Mouse (Mus musculus): ENCODE measurements around the gene Csmd2. TPM values are rescaled to one million over a fixed set of nuclear protein-coding genes. Genes with fewer than 3 reads are reported as not detected.
"Not testable (repeated sequence)": the region's sequence is repeated elsewhere in the genome, so short reads cannot be mapped to it uniquely, and the experiment has no call there.

Csmd2 gene
- polyA plus RNA-seq, 1 experiment from 2014 or later, result 0.32 TPM

DNA sequence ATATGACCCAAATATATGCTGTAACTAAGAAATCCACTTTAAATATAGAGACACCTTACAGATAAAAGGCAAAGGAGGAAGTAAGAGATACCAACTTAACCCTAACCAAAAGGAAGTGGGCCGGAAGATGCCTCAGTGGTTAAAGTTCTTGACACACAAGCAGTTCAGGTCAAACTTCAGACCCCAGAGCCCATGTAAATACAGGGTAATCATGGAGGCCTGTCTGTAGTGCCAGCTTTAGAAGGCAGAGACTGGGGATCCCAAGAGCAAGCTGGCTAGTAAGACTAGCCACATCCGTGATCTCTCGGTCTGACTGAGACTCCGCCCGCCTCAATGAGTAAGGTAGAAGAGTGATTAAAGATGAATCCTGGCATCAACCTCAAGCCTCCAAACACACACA lies 606.4 kb downstream of the Csmd2 start:
- Histone ChIP-seq H3K9me3 (replicated peaks; ENCODE audit: control insufficient read depth, low read length) (no peaks in the 10 kb centered on the region), H3K36me3 (ENCODE audit: control insufficient read depth, insufficient read depth, low read length) (no peaks in the 10 kb centered on the region), H3K27ac (ENCODE audit: low read length) (no peak overlapping the region), H3K9ac (ENCODE audit: low read length) (no peak overlapping the region), H3K4me2 (ENCODE audit: low read depth, low read length) (no peak overlapping the region), H3K4me1 (ENCODE audit: control insufficient read depth, insufficient read depth, low read length) (no peaks in the 10 kb centered on the region), H3K27me3 (ENCODE audit: control insufficient read depth, insufficient read depth, low read length) (no peaks in the 10 kb centered on the region), H3K4me3 (replicated peaks; ENCODE audit: low read length) (no peak overlapping the region)
- 90% methylated on average over 5 of the region's 5 CpGs for WGBS
- ATAC-seq (ENCODE audit: insufficient read depth, low FRiP score), result no peak

DNA sequence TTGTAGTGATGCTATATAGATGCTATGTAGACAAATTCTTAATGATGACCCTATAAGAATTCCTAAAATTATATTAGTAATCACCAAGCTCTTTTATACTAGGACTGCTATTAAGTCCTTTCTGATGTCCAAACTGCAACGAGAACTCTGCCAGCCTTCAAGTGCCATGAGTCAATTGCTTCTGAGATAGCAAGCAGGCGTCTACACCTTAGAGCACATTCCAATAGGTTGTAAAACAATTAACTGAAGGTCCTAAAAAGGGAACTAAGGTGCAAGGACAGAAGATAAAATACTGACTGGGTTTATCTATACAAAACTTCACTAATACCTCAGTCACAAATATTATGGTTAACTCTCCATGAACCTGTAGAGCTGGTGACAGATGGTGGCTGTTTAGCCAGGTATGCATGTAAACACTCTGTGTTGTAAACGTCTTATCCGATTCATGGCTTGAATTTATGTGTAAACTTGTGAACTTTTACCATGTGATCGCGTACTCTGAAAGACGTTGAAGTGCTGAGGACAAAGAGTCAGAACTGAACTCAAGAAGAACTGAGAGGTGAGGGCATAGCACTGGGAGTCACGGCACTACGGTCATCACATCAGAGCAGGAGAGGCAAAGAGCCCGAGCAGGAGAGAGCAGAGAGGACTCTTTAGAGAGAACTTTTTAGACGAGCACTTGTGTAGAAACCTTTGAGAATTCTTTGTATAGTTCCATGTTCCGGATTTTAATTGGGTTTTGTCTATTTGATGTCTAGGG lies 610.3 kb downstream of the Csmd2 start:
- WGBS, result 61% methylated on average over 12 of the region's 12 CpGs
- no peak overlapping the region for H3K4me3 ChIP-seq (replicated peaks; ENCODE audit: low read length)
- H3K27ac ChIP-seq (ENCODE audit: low read length), result no peak overlapping the region
- no peak for ATAC-seq (ENCODE audit: insufficient read depth, low FRiP score)
- H3K4me1 ChIP-seq (ENCODE audit: control insufficient read depth, insufficient read depth, low read length), result no peaks in the 10 kb centered on the region
- H3K9me3 ChIP-seq (replicated peaks; ENCODE audit: control insufficient read depth, low read length), result no peaks in the 10 kb centered on the region
- H3K9ac ChIP-seq (ENCODE audit: low read length), result no peak overlapping the region
- H3K27me3 ChIP-seq (ENCODE audit: control insufficient read depth, insufficient read depth, low read length), result no peaks in the 10 kb centered on the region
- no peaks in the 10 kb centered on the region for H3K36me3 ChIP-seq (ENCODE audit: control insufficient read depth, insufficient read depth, low read length)
- no peak overlapping the region for H3K4me2 ChIP-seq (ENCODE audit: low read depth, low read length)

DNA sequence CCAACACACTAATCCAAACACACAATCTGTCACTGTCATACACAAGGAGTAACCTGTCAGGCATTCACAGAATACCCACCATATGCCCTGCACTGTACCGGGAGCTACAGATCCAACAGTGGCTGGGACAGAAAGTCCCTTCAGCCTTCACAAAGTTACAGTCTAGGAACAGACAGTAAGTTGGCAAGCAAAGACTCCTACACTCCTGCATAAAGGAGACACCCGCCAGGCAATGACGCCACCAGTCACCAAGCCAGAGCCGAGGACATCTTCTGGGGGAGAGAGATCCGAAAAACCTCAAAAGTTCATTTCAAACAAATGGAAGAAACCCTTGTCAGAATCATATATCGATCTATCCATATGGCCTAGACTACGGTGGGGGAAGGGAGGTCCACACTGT lies 618.9 kb downstream of the Csmd2 start:
- H3K27ac ChIP-seq (ENCODE audit: low read length), result no peak overlapping the region
- H3K36me3 ChIP-seq (ENCODE audit: control insufficient read depth, insufficient read depth, low read length), result no peaks in the 10 kb centered on the region
- H3K4me2 ChIP-seq (ENCODE audit: low read depth, low read length), result no peak overlapping the region
- 92% methylated on average over 7 of the region's 7 CpGs for WGBS
- ATAC-seq (ENCODE audit: insufficient read depth, low FRiP score), result no peak
- peaks cover 4% of the 10 kb centered on the region for H3K4me1 ChIP-seq (ENCODE audit: control insufficient read depth, insufficient read depth, low read length)
- no peak overlapping the region for H3K9ac ChIP-seq (ENCODE audit: low read length)
- no peak overlapping the region for H3K4me3 ChIP-seq (replicated peaks; ENCODE audit: low read length)
- no peaks in the 10 kb centered on the region for H3K9me3 ChIP-seq (replicated peaks; ENCODE audit: control insufficient read depth, low read length)
- no peaks in the 10 kb centered on the region for H3K27me3 ChIP-seq (ENCODE audit: control insufficient read depth, insufficient read depth, low read length)

GRCm38 (mm10) chr4:128607661-128608060 lies 620.0 kb downstream of the Csmd2 start:
- Histone ChIP-seq H3K27ac (ENCODE audit: low read length) (no peak overlapping the region), H3K4me2 (ENCODE audit: low read depth, low read length) (no peak overlapping the region), H3K4me1 (ENCODE audit: control insufficient read depth, insufficient read depth, low read length) (peaks cover 4% of the 10 kb centered on the region), H3K27me3 (ENCODE audit: control insufficient read depth, insufficient read depth, low read length) (no peaks in the 10 kb centered on the region), H3K36me3 (ENCODE audit: control insufficient read depth, insufficient read depth, low read length) (no peaks in the 10 kb centered on the region), H3K4me3 (replicated peaks; ENCODE audit: low read length) (no peak overlapping the region), H3K9me3 (replicated peaks; ENCODE audit: control insufficient read depth, low read length) (no peaks in the 10 kb centered on the region), H3K9ac (ENCODE audit: low read length) (no peak overlapping the region)
- ATAC-seq (ENCODE audit: insufficient read depth, low FRiP score), result no peak
- WGBS, result 83% methylated on average over 11 of the region's 11 CpGs

DNA sequence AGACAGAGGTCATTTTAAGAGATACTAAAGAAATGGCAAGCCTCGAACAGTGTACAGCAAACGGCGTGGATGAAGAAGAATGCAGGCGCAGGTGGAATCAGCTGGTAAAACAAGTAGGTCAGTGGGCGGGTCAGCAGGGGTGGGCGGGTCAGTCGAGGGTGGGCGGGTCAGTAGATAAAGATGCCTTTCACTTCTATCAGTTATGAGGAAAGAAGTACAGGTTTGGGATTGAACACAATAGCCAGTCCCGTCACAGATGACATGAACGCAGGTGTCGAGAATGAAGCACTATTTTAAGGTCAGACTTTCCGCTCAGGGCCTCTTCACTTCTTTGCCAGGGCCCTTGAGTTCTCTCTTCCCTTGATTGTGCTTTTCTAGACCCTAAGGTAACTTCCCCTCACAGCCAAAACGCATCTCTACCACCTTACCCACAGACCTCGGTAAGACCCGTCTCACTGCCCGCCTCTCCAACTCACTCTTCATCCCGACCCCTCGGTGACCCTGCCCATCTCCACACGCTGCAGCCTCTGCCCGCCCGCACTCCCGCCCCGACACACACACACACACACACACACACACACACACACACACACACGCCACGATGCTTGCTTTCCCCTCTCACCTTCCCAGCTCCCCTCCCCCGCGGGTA lies 621.7 kb downstream of the Csmd2 start:
- H3K4me2 ChIP-seq (ENCODE audit: low read depth, low read length), result peak overlapping the region; percentile 73
- H3K9me3 ChIP-seq (replicated peaks; ENCODE audit: control insufficient read depth, low read length), result no peaks in the 10 kb centered on the region
- no peak for ATAC-seq (ENCODE audit: insufficient read depth, low FRiP score)
- H3K27me3 ChIP-seq (ENCODE audit: control insufficient read depth, insufficient read depth, low read length), result no peaks in the 10 kb centered on the region
- peak overlapping the region; percentile 63 for H3K4me3 ChIP-seq (replicated peaks; ENCODE audit: low read length)
- no peak overlapping the region for H3K27ac ChIP-seq (ENCODE audit: low read length)
- no peaks in the 10 kb centered on the region for H3K36me3 ChIP-seq (ENCODE audit: control insufficient read depth, insufficient read depth, low read length)
- WGBS, result 6% methylated on average over 27 of the region's 27 CpGs
- peaks cover 6% of the 10 kb centered on the region for H3K4me1 ChIP-seq (ENCODE audit: control insufficient read depth, insufficient read depth, low read length)
- peak overlapping the region; percentile 72 for H3K9ac ChIP-seq (ENCODE audit: low read length)

DNA sequence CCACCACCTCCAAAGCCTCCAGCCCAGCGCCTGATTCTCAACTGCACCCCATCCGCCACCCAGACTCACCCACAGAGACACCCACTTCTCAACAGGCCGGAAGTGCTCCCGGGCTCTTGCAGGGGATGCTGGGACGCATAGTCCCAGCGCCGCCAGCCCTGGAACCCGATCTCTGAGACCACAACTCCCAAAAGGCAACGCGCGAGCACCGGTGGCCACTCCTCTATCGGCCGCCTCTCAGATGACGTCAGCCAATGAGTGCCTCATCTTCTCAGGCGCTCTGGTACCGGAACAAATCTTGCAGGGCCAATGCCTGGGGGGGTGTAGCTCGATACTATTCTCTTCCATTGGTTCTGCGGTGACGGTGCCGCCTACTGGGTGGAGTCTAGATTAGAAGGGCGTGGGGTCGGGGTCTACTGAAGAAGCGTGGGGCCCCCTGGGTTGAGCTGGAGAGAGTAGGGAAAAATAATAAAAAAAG lies 622.3 kb downstream of the Csmd2 start, which contains the start of gene Zscan20:
Zscan20 (minus strand) TSS at position 174 of the 478 bp plus-strand sequence.
- Histone ChIP-seq H3K4me3 (replicated peaks; ENCODE audit: low read length) (peak within 1 kb of the TSS; percentile 63), H3K4me1 (ENCODE audit: control insufficient read depth, insufficient read depth, low read length) (peaks cover 6% of the 10 kb centered on the region), H3K36me3 (ENCODE audit: control insufficient read depth, insufficient read depth, low read length) (no peaks in the 10 kb centered on the region), H3K9ac (ENCODE audit: low read length) (peak within 1 kb of the TSS; percentile 72), H3K27ac (ENCODE audit: low read length) (peak within 1 kb of the TSS; percentile 4; the same call in 1 of the 2 replicates), H3K27me3 (ENCODE audit: control insufficient read depth, insufficient read depth, low read length) (no peaks in the 10 kb centered on the region), H3K4me2 (ENCODE audit: low read depth, low read length) (peak within 1 kb of the TSS; percentile 73), H3K9me3 (replicated peaks; ENCODE audit: control insufficient read depth, low read length) (no peaks in the 10 kb centered on the region)
- under 1% methylated on average over 24 of the region's 24 CpGs for whole genome bisulfite sequencing
- ATAC-seq (ENCODE audit: insufficient read depth, low FRiP score), result peak; percentile 96

GRCm38 (mm10) chr4:128610706-128611105 lies 623.0 kb downstream of the Csmd2 start:
- peak overlapping the region; percentile 4; the same call in 1 of the 2 replicates for H3K27ac ChIP-seq (ENCODE audit: low read length)

DNA sequence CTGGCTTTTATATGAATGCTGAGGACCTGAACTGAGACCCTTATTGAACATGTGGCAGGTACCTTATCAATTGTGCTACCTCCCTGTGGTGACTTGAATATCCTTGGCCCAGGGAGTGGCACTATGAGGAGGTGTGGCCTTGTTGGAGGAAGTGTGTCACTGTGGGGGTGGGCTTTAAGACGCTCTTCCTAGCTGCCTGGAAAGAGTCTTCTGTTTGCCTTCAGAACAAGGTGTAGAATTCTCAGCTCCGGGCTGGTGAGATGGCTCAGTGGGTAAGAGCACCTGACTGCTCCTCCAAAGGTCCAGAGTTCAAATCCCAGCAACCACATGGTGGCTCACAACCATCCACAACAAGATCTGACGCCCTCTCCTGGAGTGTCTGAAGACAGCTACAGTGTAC lies 624.1 kb downstream of the Csmd2 start:
- H3K27ac ChIP-seq (ENCODE audit: low read length); ATAC-seq (ENCODE audit: insufficient read depth, low FRiP score); H3K4me1 ChIP-seq (ENCODE audit: control insufficient read depth, insufficient read depth, low read length); H3K36me3 ChIP-seq (ENCODE audit: control insufficient read depth, insufficient read depth, low read length); H3K4me2 ChIP-seq (ENCODE audit: low read depth, low read length); H3K9me3 ChIP-seq (replicated peaks; ENCODE audit: control insufficient read depth, low read length); H3K4me3 ChIP-seq (replicated peaks; ENCODE audit: low read length); H3K27me3 ChIP-seq (ENCODE audit: control insufficient read depth, insufficient read depth, low read length); H3K9ac ChIP-seq (ENCODE audit: low read length): not testable (repeated sequence)
- 64% methylated on average over 3 of the region's 3 CpGs for WGBS

More at GRCm38 (mm10) chr4:128610706-128611105, 623.0 kb downstream of the Csmd2 start:
- no peak for ATAC-seq (ENCODE audit: insufficient read depth, low FRiP score)
- WGBS, result 13% methylated on average over 10 of the region's 10 CpGs
- Histone ChIP-seq H3K4me1 (ENCODE audit: control insufficient read depth, insufficient read depth, low read length) (peaks cover 6% of the 10 kb centered on the region), H3K27me3 (ENCODE audit: control insufficient read depth, insufficient read depth, low read length) (no peaks in the 10 kb centered on the region), H3K36me3 (ENCODE audit: control insufficient read depth, insufficient read depth, low read length) (no peaks in the 10 kb centered on the region), H3K9me3 (replicated peaks; ENCODE audit: control insufficient read depth, low read length) (no peaks in the 10 kb centered on the region), H3K4me3 (replicated peaks; ENCODE audit: low read length) (peak overlapping the region; percentile 63), H3K9ac (ENCODE audit: low read length) (0 out of 2 replicates have a peak overlapping the region, but pooled peaks have one; percentile 4), H3K4me2 (ENCODE audit: low read depth, low read length) (peak overlapping the region; percentile 73)

- Histone ChIP-seq H3K27ac (ENCODE audit: low read length) (no peak overlapping the region), H3K4me1 (ENCODE audit: control insufficient read depth, insufficient read depth, low read length) (peaks cover 11% of the 10 kb centered on the region)
- WGBS, result 21% methylated on average over 8 of the region's 8 CpGs
Observed at GRCm38 (mm10) chr4:128613326-128613725, 625.7 kb downstream of the Csmd2 start.

More at GRCm38 (mm10) chr4:128613326-128613725, 625.7 kb downstream of the Csmd2 start:
- H3K27me3 ChIP-seq (ENCODE audit: control insufficient read depth, insufficient read depth, low read length), result no peaks in the 10 kb centered on the region
- H3K4me3 ChIP-seq (replicated peaks; ENCODE audit: low read length), result no peak overlapping the region
- H3K9ac ChIP-seq (ENCODE audit: low read length), result no peak overlapping the region
- no peak for ATAC-seq (ENCODE audit: insufficient read depth, low FRiP score)
- H3K9me3 ChIP-seq (replicated peaks; ENCODE audit: control insufficient read depth, low read length), result no peaks in the 10 kb centered on the region
- no peaks in the 10 kb centered on the region for H3K36me3 ChIP-seq (ENCODE audit: control insufficient read depth, insufficient read depth, low read length)
- no peak overlapping the region for H3K4me2 ChIP-seq (ENCODE audit: low read depth, low read length)

Data from stomach, embryonic 16.5 days (tissue).